Mouse (Mus musculus) brain, embryonic 14.5 days (tissue): ENCODE measurements at regions not wholly inside any gene's neighbourhood (a gene's known extent, or its start where the extent isn't known, plus 50 kb on each side); places are given as distances from the start of the nearest gene placed in this dataset.

Source experiments
- DNase-seq: peaks from one replicate; pipeline ENCODE4 v3.0.0-alpha.2; 2011; ENCODE audit warnings: low read depth
- CTCF ChIP-seq: fragments of 200-500 bp; IDR thresholded peaks from 2 replicates; pipeline ENCODE4 v1.5.1; 2012; ENCODE audit warnings: inconsistent platforms, mild to moderate bottlenecking, moderate library complexity, borderline replicate concordance; ENCODE audit not compliant: insufficient read depth, insufficient read length; ENCODE audit errors: extremely low read depth
- POLR2A ChIP-seq: fragments of 200-500 bp; IDR thresholded peaks from 2 replicates; pipeline ENCODE4 v1.6.1; 2012; ENCODE audit warnings: mild to moderate bottlenecking, inconsistent platforms, borderline replicate concordance; ENCODE audit not compliant: poor library complexity, insufficient read depth, insufficient read length, severe bottlenecking; ENCODE audit errors: extremely low read depth

- no peak for TF ChIP-seq POLR2A
- no peak for TF ChIP-seq CTCF
- no peak for DNase-seq
Observed at GRCm38 (mm10) chr15:68430486-68430885, 1929.8 kb upstream of the Lrrc6 start.

GRCm38 (mm10) chr15:68428444-68429228, 1927.9 kb upstream of the Lrrc6 start:
- peak; percentile 72; the same call in 1 of the 2 replicates for TF ChIP-seq CTCF
- TF ChIP-seq POLR2A: no peak
- DNase-seq: peak; percentile 84

GRCm38 (mm10) chr15:68417142-68417541, 1916.4 kb upstream of the Lrrc6 start:
- TF ChIP-seq CTCF (no peak), POLR2A (no peak)
- DNase-seq: peak; percentile 35

- TF ChIP-seq CTCF (peak; percentile 64; the same call in 1 of the 2 replicates), POLR2A (no peak)
- DNase-seq: peak; percentile 81
Observed at GRCm38 (mm10) chr15:68415401-68415925, 1914.8 kb upstream of the Lrrc6 start.

- TF ChIP-seq CTCF (no peak), POLR2A (no peak)
- no peak for DNase-seq
Observed at GRCm38 (mm10) chr15:68414047-68414446, 1913.3 kb upstream of the Lrrc6 start.

- DNase-seq: no peak
- TF ChIP-seq CTCF (no peak), POLR2A (no peak)
Observed at GRCm38 (mm10) chr15:68412697-68413096, 1912.0 kb upstream of the Lrrc6 start.

GRCm38 (mm10) chr15:68412156-68412555, 1911.4 kb upstream of the Lrrc6 start:
- no peak for TF ChIP-seq POLR2A
- DNase-seq: no peak

GRCm38 (mm10) chr15:68403554-68404070, 1902.9 kb upstream of the Lrrc6 start:
- no peak for DNase-seq
- TF ChIP-seq CTCF: no peak
- no peak for TF ChIP-seq POLR2A

GRCm38 (mm10) chr15:68401726-68402125, 1901.0 kb upstream of the Lrrc6 start:
- DNase-seq: no peak
- TF ChIP-seq CTCF (no peak), POLR2A (no peak)

GRCm38 (mm10) chr15:68401006-68401405, 1900.3 kb upstream of the Lrrc6 start:
- DNase-seq: no peak
- no peak for TF ChIP-seq CTCF
- TF ChIP-seq POLR2A: no peak

- TF ChIP-seq CTCF: no peak
- no peak for TF ChIP-seq POLR2A
- DNase-seq: peak; percentile 59
Observed at GRCm38 (mm10) chr15:68396566-68396965, 1895.9 kb upstream of the Lrrc6 start.

- TF ChIP-seq CTCF (peak; percentile 47; the same call in 1 of the 2 replicates), POLR2A (no peak)
Observed at GRCm38 (mm10) chr15:68394749-68395148, 1894.0 kb upstream of the Lrrc6 start.

More at GRCm38 (mm10) chr15:68394749-68395148, 1894.0 kb upstream of the Lrrc6 start:
- peak; percentile 39 for DNase-seq
